Mouse (Mus musculus): ENCODE measurements around the gene Mark2. TPM values are rescaled to one million over a fixed set of nuclear protein-coding genes. Genes with fewer than 3 reads are reported as not detected.
"Not testable (repeated sequence)": the region's sequence is repeated elsewhere in the genome, so short reads cannot be mapped to it uniquely, and the experiment has no call there.

Gene Mark2
- 10 to 100 TPM; 34.4 to 39.5 TPM for total RNA-seq (2021)
- long read RNA-seq, experiment 1, full-length matches to known transcripts = 24 of 62 reads
- long read RNA-seq, experiment 1, partial matches to known transcripts = 5 of 62 reads
- long read RNA-seq, experiment 1, other reads (novel, unspliced or antisense) = 33 of 62 reads
- long read RNA-seq, experiment 2, full-length matches to known transcripts = 19 of 55 reads
- long read RNA-seq, experiment 2, partial matches to known transcripts = 4 of 55 reads
- long read RNA-seq, experiment 2, other reads (novel, unspliced or antisense) = 32 of 55 reads

DNA sequence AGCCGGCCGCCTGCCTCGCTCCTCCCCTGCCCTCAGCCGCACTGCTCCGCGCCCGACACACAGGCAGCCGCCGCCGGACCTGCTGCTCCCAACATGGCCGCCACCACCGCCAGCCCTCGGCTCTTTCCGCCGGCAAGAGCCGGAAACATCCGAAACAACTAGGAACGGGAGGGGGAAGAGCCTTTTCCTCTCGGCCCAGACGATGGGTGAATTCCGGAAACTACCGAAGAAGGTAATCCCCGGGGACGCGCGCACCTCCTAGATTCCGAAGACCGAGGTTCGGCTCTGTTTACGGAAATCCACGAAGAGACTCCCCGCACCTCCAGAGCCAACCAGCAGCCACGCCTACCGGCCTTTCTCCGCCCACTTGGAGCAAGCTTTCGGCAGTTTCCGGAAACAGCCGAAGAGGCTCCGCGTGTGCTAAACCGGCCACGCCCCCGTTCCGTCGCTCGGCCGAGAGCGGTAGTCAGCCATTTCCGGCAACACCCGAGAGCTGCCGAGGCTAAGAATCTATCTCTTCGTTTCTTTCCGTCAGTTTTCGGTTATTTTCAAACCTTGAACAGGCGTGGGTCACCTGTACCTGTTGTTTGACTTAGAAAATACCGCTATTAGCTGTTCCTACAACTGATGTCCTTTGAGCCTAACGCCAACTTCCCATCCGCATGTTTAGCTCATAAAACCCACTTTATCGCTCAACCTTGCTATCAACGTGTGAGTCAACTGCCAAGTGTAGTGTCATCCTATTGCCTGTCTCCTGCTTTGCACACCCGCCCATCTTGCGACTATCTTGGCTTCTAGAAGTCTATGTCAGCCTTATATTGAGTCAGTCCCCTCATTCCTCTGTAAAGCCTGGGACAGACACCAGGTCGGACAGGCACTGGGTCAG lies at the start of gene Mark2:
TSS of gene Mark2 (minus strand) at position 349 of the 886 bp plus-strand sequence.
- peak; percentile 100 for DNase-seq (ENCODE audit: low spot score)

- DNase-seq (ENCODE audit: low spot score) = no peak
These were observed 46.8 kb upstream of the Mark2 start for GRCm38 (mm10) chr19:7388488-7388887.

GRCm38 (mm10) chr19:7386042-7386441 lies 44.4 kb upstream of the Mark2 start:
- no peak for DNase-seq (ENCODE audit: low spot score)

DNA sequence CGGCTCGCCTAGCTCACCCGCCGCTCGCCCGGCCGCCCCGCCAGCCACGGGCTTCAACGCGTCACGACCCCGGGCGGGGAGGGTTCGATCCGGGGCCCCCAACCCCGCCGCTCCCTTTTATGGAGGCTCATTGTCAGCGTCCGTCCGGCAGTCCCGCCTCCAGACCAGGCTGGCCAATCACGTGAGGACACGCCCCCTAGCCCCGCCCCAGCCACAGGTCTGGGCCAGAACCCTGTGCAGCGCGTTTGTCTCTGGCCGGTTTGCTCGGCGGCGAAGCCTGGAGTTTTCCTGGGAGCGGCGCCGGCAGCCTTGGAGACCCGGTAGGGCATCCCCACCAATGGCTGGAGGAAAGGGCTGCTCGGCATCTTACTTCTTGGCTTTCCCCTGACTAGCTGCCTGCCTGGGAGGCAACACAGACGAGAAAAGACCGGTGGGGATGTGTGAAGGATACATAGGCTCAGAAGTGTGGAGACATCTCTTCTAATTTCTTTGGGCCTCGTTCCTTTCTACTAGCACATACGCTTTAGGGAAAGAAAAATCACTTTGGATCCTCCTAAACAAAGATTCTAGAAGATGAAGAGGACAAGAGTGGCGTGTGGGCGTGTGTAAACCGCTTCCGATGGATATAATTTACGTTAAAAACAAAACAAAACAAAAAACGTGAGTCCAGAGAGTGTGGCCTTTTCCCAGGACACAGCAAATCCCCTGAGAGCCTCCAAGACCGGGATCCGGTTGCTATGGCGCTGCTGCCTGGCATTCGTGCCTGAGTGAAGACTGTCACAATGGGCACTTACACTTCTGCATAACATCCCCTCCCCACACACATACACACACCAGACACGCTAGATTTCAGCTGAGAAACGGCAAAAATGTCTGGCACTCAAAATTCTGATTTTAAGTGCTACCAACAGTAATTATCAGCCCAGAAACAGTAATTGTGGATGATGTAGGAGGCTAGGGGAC lies 41.5 kb upstream of the Mark2 start, which contains the start of gene Spindoc:
TSS of gene Spindoc (minus strand) at position 92 of the 963 bp plus-strand sequence.
- DNase-seq (ENCODE audit: low spot score) = peak; percentile 98

DNA sequence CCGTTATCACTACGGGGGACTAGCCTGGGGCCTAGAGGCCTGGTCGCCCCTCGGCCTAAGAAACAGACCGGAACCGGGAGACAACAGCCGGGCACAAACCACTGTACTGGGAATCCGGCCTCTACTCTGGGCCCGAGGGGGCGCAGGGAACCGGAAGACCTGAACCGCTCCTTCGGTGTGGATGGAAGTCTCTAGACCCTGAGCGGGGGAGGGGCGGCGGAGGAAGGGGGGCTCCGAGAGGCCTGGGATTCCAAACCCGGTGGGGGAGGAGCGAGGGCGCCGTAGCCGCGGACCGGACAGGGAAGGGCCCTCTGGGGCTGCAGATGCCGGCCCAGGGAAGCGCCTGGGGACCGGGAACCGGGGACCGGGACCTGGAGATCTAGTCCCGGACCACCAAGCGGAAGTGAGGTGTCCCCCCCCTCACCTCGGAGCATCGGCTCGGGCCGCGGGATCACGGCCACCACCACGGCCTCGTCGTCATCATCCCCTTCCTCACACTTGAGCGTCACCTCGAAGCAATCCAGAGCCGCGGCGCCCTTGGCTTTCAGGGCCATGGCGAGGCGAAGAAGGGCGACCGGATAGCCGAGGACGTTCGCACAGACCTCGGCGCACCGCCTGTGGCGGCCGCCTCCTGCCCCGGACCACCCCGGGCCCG lies 40.7 kb upstream of the Mark2 start:
- DNase-seq (ENCODE audit: low spot score) = peak; percentile 38

- no peak for DNase-seq (ENCODE audit: low spot score)
These were observed 40.2 kb upstream of the Mark2 start for GRCm38 (mm10) chr19:7381906-7382247.

GRCm38 (mm10) chr19:7377639-7378038 lies 36.0 kb upstream of the Mark2 start:
- no peak for DNase-seq (ENCODE audit: low spot score)

GRCm38 (mm10) chr19:7374491-7374890 lies 32.8 kb upstream of the Mark2 start:
- DNase-seq (ENCODE audit: low spot score) = no peak

GRCm38 (mm10) chr19:7369469-7369868 lies 27.8 kb upstream of the Mark2 start:
- DNase-seq (ENCODE audit: low spot score) = not testable (repeated sequence)

- DNase-seq (ENCODE audit: low spot score) = no peak
These were observed 12.0 kb upstream of the Mark2 start for GRCm38 (mm10) chr19:7353636-7354035.

DNA sequence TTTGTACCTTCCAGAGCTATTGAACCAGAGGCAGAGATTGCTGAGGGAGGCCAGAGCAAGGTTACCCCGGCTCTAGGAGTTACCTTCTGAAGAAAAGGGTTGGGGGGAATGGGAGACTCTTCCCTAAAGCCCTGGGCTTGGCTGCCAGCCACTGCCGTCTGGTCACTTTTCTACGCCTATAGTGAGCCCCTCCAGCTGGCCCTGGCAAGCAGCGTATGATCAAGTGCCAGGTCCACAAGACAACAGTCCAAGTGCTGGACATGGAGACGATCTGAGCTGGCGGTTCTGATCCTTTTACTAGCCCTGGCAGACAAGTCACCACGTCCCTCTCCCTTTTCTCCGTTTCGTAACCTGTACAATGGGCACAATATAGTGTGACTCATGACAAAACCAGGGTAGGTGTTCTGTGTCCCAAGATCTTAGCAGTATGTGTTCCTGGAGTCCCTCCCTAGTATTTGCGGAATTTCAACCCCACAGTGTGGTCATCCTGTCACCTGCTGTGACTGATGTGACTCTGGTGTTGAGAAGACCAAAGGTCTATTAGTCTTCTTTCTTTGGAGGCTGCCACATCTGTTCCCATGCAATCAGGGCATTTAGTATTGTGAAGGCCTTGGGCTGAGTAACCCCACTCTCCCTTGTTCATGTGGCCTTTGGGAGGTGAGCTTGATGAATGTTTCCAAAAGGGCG lies 11.3 kb upstream of the Mark2 start:
- no peak for DNase-seq (ENCODE audit: low spot score)

GRCm38 (mm10) chr19:7349993-7350392 lies 8.3 kb upstream of the Mark2 start:
- no peak for DNase-seq (ENCODE audit: low spot score)

GRCm38 (mm10) chr19:7345235-7345755 lies 3.6 kb upstream of the Mark2 start:
- no peak for DNase-seq (ENCODE audit: low spot score)

GRCm38 (mm10) chr19:7342646-7343045 lies 986 bp upstream of the Mark2 start:
- DNase-seq (ENCODE audit: low spot score) = no peak

DNA sequence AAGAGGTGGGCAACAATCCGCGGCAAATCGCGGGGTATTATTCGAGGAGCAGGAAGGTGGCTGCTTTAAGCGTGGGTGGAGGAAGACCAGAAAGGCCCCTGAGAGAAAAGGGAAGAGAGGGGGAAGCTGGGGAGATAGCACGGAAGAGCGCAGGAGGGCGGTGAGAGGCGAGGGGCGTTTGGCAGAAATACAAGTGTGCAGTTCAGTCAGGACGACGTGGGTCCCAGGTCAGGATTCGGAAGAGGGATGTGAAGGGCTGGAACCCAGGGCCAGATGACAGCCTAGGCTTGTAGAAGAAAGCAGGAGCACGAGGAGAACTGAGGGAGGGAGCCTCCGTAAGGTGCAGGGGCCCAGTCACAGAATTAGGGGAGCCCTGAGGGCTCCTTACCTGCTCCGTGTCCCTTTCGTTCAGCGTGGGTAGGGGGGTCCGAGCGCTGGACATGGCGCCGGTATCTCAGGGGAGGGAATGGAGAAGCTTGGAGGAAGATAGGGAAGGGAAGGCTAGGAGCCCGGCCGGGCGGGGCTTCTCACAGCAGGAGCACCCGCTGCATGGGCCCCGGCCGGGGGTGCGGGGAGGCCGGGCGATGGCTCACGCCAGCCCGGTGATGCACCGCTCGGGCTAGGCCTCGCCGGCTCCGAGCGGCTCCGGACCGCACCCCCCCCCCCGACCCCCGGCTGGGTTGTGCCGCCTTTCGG lies 732 bp downstream of the Mark2 start:
- no peak for DNase-seq (ENCODE audit: low spot score)

DNA sequence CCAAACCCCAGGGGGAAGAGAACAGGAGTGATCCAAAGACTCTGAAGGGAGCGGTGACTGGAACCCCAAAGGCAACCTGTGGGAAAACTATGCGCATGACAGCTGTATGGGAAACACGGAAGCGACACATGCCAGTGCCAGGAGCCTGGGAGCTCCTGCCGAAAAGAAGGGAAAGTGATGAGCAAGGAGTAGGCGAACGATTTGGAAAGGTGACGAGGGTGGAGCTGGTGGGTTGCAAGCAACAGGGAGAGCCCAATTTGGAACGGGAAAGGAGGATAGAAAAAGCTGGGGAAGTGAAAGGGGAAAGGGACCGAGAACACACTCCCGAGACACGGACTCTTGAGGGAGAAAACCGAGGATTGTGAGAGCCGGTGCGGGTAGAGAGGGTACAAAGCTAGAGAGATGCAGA lies 1.3 kb downstream of the Mark2 start:
- DNase-seq (ENCODE audit: low spot score) = peak; percentile 15

DNA sequence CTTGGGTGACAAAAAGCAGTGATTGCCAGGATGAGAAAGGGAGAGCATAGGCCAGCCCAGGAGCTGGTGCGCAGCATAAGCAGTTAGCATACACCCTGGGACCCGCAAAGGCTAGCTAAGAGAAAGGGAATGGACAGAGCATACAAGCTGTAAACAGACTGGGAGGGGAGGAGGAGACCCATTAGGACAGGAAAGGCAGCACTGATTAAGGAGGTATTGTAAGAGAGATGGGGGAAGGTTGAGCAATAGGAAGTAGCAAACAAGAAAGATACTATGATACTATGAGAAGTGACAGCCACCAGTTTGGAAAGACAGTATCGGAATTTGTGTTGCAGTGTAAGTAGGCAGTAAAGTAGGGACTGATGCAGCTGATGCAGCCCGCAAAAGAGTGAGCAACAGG lies 1.8 kb downstream of the Mark2 start:
- no peak for DNase-seq (ENCODE audit: low spot score)

DNA sequence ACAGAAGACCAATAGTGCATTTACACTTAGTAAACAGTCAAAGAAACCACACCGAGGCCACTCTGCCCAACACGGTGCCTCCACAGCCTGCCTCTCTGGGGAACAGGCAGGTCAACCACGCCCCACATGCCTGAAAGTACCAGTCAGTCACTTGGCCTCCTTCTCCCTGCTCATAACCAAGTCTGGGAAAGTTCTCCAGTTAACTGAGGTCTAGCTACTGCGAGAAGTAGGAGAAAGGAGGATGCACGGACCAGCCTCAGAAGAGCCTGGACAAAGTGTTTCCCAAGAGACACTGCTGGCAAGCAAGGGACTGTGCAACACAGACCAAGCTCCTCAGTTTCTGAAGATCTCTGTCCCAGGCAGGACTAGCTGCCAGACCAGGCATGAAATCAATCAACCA lies 2.6 kb downstream of the Mark2 start:
- peak; percentile 53 for DNase-seq (ENCODE audit: low spot score)

- no peak for DNase-seq (ENCODE audit: low spot score)
These were observed 3.8 kb downstream of the Mark2 start for GRCm38 (mm10) chr19:7337781-7338342.

Measured in gastrocnemius, adult 18-20 months (tissue).